Mouse (Mus musculus) granulocyte monocyte progenitor cell, adult 5-6 weeks (primary cell): ENCODE data around the gene Tex46. TPM values are rescaled to one million over a fixed set of nuclear protein-coding genes. Genes with fewer than 3 reads are reported as not detected.

Source experiments
- ATAC-seq: replicated peaks from 2 replicates; pipeline ENCODE4 v1.8.0; 2016; ENCODE audit warnings: mild to moderate bottlenecking, moderate TSS enrichment, inconsistent platforms; ENCODE audit not compliant: poor library complexity, severe bottlenecking
- total RNA-seq, 2 experiments: library from RNA; stranded (forward) in 1 of 2; stranded (reverse) in 1 of 2; fragments of 200-712, 200-1000 nt in 1 of 2; fragments of >200 nt in 1 of 2; fragmentation: Nextera tagmentation in 1 of 2; gene quantifications; 2 replicates each; pipeline ENCODE4 v1.2.3; 2014 to 2017

Tex46 gene
- total RNA-seq (2014; fragmentation: Nextera tagmentation) = not detected in 2 replicates
- not detected in 2 replicates for total RNA-seq (2017)

DNA sequence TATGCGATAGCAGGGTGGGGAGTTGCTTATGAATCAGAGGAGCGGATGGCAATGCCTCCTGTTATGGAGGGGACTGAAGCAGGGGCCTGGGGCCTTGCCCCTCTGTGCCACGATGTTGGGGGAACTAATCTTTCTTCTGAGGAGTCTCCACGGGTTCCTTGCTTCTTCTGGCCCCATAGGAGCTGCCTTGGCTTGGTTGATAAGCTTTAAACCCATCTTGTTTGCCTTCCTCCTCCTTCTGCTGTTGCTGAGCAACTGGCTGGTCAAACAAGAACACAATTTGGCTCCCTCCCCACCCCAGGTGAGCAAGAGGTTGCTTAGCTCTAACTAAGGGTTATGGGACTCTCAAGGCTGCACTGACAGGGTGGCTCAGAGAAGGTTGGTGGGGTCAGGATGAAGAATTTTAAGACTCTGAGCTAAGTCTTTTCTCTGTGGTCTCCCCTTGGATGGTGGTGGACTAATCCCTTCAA is at the start of gene Tex46:
Tex46 (plus strand) TSS at position 51 of the 470 bp plus-strand sequence.
- ATAC-seq = no peak

DNA sequence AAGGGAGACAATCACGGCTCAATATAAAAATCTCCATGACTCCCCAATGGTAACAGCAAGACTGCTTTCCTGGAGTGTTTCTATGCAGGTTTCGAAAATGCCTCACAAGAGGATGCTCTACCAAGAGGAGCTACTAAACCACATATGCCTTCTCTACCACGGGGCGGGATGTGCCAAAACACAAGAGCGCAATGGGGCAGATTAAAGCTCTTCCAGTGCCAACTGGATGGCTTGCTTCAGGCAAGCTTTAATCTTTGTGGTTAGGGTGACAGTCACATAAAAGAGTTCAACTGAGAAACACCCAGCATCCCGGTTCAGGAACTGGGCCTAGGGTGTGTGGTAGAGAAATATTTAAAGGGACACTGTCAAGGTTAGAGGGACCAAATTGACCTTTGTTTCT is 47.5 kb upstream of the Tex46 start:
- ATAC-seq = no peak

- ATAC-seq = no peak
Measured at GRCm38 (mm10) chr4:136568629-136569028, 41.6 kb upstream of the Tex46 start.

GRCm38 (mm10) chr4:136569998-136570397 is 40.2 kb upstream of the Tex46 start:
- ATAC-seq = peak; percentile 95

- ATAC-seq = no peak
Measured at GRCm38 (mm10) chr4:136581885-136582284, 28.4 kb upstream of the Tex46 start.

DNA sequence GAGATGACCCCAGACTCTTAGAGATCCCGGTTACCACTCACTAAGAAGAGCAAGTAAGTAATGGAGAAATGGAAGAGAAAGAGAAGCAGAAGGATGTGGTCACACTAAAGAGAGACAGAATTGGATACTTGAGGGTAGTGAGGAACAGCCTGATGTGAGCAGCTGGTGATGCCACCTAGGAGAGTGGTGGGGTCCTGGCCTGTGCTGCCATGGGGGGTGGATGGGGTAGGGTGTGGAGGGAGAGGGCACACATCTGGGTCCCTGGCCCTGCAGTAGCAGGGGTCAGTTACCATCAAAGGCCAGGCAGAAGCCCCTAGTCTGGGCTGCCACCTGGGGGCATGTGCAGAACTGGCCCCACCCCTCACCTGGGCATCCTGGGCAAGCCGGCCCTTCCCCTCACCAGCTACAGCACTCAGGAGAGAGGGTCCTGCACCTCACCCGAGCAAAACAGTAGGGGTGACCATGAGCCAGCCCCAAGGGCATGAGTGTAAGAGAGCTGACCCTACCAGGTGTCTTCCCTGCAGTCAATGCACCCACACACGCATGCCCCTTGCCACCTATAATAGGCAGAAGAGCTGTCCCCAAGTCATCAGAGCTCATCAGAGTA is 22.9 kb upstream of the Tex46 start:
- no peak for ATAC-seq

GRCm38 (mm10) chr4:136588003-136588402 is 22.2 kb upstream of the Tex46 start:
- ATAC-seq = no peak

DNA sequence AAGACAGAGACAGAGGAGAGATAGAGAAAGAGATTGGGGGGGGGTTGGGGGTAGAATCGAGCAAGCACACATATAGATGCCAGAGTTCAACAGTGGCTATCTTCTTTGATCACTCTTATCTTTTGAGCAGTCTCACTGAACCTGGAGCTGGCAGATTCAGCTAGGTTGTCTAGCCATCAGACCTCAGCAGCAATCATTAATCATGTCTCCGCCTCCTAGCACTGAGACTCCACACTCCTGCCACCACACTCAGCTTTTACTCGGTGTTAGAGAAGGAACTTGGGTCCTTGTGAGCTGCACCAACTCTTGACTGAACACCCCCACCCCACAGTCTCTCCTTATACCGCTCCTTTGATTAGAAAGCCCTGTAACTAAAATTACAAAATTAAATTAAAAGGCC is 18.1 kb upstream of the Tex46 start:
- no peak for ATAC-seq

GRCm38 (mm10) chr4:136594006-136594405 is 16.2 kb upstream of the Tex46 start:
- ATAC-seq = no peak

DNA sequence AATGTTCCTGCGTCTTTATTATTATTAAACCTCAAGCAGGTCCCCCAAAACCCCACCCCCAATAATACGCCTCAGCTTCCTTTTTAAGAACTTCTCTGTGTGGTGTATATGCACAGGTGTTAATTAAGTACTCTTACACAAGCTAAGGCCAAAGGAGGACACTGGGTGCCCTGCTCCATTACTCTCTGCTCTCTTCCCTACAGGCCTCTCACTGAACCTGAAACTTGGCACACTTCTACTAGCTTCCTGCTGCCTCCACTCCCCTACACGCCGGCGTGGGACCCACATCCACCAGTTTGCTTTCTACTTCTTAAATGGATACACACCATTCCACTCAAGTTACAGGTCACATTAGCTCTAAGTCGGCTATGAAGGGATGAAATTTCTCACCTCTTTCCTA is 15.0 kb upstream of the Tex46 start:
- no peak for ATAC-seq

DNA sequence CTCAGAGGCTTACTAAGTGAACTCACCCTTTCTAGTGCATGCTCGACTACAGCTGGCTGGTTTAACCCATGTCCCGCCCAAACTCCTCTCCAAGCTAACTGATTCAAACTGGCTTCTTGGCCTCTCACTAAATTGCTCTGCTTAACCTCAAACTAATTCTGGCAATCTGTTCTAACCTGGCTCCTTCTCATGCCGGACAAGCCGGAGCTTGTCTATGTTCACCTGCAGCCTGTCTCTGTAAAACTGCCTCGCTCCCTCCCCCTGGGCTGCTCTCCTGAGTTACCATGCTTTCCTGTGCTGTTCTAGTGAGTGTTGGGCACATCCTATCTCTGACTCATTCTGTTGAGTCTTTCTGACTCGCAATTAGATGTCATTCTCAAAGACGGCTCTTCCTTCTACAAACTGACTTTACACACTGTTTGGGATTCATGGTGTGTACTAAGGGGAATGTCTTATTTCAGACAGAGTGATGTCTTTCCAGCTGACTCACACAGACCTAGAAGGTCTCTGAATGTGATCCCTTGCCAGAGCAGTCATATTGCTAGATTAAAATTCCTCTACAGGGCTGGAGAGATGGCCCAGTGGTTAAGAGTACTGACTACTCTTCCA is 11.9 kb upstream of the Tex46 start:
- 0 out of 2 replicates have a peak, but pooled peaks have one; percentile 20 for ATAC-seq

- no peak for ATAC-seq
Measured at GRCm38 (mm10) chr4:136599869-136600268, 10.4 kb upstream of the Tex46 start.

- ATAC-seq = no peak
Measured at GRCm38 (mm10) chr4:136600536-136600935, 9.7 kb upstream of the Tex46 start.

- ATAC-seq = no peak
Measured at GRCm38 (mm10) chr4:136601476-136601875, 8.8 kb upstream of the Tex46 start.

DNA sequence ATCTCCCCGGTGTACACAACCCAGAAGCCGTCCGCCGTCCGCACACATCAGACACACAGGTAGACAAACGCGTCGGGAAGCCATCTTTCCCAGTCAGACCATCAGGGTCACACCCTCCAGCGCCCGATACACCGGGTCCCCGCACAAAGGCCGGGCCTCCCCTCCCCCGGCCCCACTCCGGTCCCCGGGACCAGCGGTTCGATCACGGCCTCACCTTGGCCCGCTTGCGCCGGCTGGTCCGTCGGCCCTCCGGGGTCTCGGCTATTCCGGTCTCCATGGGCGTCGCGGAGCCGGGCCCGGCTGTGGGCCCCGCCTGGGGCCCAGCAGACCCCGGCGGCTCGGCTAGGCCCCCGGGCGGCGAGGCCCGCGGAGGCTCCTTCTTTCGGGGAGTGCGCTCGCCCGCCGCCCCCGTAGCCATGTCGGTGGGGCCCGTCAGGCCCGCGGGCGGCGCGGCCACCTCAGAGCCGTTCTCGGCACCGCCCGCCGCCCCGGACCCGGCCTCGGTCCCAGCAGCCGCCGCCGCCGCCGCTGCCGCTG is 8.2 kb upstream of the Tex46 start:
- peak; percentile 26; the same call in 1 of the 2 replicates for ATAC-seq

GRCm38 (mm10) chr4:136602568-136602967 is 7.7 kb upstream of the Tex46 start, which contains the start of gene Kdm1a:
Gene Kdm1a, minus strand, starts transcription at chr4:136602723.
- ATAC-seq = peak; percentile 97

DNA sequence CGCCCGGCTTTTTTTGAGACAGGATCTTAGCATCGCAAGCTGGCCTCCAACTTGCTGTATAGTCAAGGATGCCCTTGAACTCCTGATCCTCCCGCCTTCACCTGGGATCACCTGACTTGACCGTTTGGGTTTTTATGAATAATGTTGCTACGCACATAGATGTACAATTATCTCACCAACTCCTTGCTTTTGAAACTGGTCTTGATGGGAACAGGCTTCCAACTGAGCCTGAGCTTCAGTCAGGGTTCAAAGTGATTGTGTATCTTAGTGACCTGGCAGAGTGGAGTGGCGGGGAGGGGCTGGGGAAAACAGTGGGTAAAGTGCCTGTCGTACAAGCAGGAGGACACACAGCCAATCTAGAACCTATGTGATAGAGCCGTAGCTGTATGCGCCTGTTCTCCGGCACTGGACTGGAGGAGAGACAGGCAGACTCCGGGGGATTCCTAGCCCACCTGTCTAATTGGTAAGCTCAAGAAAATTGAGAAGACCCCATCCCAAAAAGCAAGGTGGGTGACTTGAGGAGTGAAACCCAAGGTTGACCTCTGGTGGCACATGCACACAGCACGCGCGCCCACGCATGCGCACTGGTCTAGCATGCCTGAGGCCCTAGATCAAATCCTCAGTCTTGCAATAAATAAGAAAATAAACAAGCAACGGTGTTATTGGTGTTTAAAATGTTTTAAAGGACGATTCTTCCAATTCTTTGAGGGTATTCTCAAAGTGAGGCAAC is 4.3 kb upstream of the Tex46 start:
- no peak for ATAC-seq

DNA sequence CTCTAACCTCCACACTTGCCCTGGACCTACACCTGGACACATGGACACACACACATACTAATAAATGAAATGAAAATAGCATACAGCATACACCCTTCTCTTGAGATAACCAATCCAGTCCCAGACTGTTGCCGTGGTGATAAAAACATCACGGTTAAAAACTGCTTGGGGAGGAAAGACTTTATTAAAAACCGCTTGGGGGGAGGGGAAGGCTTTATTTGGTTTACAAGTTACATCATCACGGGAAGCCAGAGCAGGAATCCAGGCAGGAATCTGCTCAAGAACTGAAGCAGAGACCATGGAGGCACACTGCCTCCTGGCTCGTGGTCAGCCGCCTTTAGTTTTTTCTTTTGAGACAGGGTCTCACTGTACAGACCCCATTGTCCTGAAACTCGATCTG is 3.4 kb downstream of the Tex46 start:
- ATAC-seq = no peak

- ATAC-seq = peak; percentile 56; the same call in 1 of the 2 replicates
Measured at GRCm38 (mm10) chr4:136621336-136621735, 11.1 kb downstream of the Tex46 start.

DNA sequence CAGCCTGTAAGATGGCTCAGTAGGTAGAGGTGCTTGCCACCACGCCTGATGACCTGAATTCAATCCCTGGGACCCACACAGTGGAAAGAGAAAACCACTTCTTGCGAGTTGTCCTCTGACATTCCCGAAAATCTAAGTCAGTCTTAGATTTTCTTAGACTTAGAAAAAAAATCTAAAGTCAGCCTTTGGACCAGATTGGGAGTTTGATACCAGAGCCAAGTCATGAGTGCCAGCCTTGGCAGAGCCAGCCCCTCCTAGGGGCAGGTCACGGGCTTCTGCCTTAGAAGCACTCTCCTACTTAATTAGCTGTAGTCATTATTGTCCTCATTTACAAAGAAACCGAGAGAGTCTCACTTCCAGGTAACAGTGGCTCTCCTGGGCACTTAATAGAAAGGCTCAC is 11.7 kb downstream of the Tex46 start:
- ATAC-seq = no peak

DNA sequence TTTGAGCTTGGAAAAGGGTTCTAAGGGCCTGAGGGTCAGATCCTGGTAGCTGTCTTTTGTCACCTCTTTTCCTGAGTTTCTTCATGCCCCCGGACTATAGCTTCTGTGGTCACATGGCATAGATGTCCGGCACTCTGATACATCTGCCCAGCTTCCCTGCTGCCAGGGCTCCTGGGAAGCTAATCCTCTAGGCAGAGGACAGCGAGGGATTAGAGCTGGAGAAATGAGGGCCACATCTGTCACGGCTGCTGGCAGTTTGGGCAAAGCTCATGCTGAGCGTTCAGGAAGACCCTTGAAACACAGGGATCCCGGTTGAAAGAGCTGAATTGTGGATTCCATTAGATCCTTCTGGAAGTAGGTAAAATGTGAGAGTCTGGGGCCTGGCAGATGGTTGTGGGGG is 12.2 kb downstream of the Tex46 start, which contains the start of gene Lactbl1:
Lactbl1 (plus strand) TSS at position 234 of the 400 bp plus-strand sequence.
- ATAC-seq = no peak
